Mouse (Mus musculus) stomach, postnatal 0 days (tissue): ENCODE measurements around the gene Elovl5. TPM values are rescaled to one million over a fixed set of nuclear protein-coding genes. Genes with fewer than 3 reads are reported as not detected.

Experiments used
- ATAC-seq: fragments of 200-750 bp; cut with Nextera tagmentation; 2 replicates; pipeline ENCODE4 v1.8.0; 2017; ENCODE audit not compliant: low FRiP score, low TSS enrichment
- DNase-seq: peaks from one replicate; pipeline ENCODE4 v3.0.0-alpha.2; 2016; ENCODE audit warnings: low spot score
- H3K27ac ChIP-seq: fragments of 300-500 bp; sonication (generic); replicated peaks from 2 replicates; pipeline ENCODE4 v1.5.1; 2014; ENCODE audit warnings: mild to moderate bottlenecking, control low read depth
- H3K27me3 ChIP-seq: fragments of 300-500 bp; sonication (generic); 2 replicates; pipeline ENCODE4 v1.6.1; 2014; ENCODE audit warnings: low read length; ENCODE audit not compliant: control insufficient read depth, insufficient read depth
- H3K36me3 ChIP-seq: fragments of 300-500 bp; sonication (generic); 2 replicates; pipeline ENCODE4 v1.6.1; 2014; ENCODE audit warnings: low read length, mixed read lengths; ENCODE audit not compliant: control insufficient read depth, insufficient read depth
- H3K4me1 ChIP-seq: fragments of 300-500 bp; sonication (generic); replicated peaks from 2 replicates; pipeline ENCODE4 v1.6.1; 2014; ENCODE audit warnings: antibody characterized with exemption; ENCODE audit not compliant: control insufficient read depth, insufficient read depth
- H3K4me2 ChIP-seq: fragments of 300-500 bp; sonication (generic); replicated peaks from 2 replicates; pipeline ENCODE4 v1.6.1; 2014; ENCODE audit warnings: low read depth, mild to moderate bottlenecking, control low read depth, moderate library complexity
- H3K4me3 ChIP-seq: fragments of 300-500 bp; sonication (generic); 2 replicates; pipeline ENCODE4 v1.5.1; 2014; ENCODE audit warnings: low read depth, low read length, control low read depth
- H3K9ac ChIP-seq: fragments of 300-500 bp; sonication (generic); 2 replicates; pipeline ENCODE4 v1.6.1; 2014; ENCODE audit warnings: mild to moderate bottlenecking, low read length, control low read depth, mixed read lengths
- H3K9me3 ChIP-seq: fragments of 300-500 bp; sonication (generic); 2 replicates; pipeline ENCODE4 v1.6.1; 2016; ENCODE audit warnings: low read length; ENCODE audit not compliant: control insufficient read depth
- CTCF ChIP-seq: IDR thresholded peaks from 2 replicates; pipeline ENCODE4 v1.5.1; 2016; ENCODE audit warnings: antibody characterized with exemption, low read depth, mild to moderate bottlenecking, moderate library complexity
- EP300 ChIP-seq: optimal IDR thresholded peaks from 2 replicates; pipeline ENCODE3; 2016; ENCODE audit warnings: antibody characterized with exemption
- WGBS: fragments of 180-500 bp; shearing (Covaris S2); extraction: QIAGEN DNeasy Blood & Tissue Kit; methylation state at CpG from one replicate; pipeline ENCODE4 v1.1.7; 2014; 5-methylcytosine and 5-hydroxymethylcytosine counted together
- polyA plus RNA-seq: library from polyadenylated mRNA; unstranded; fragments of >200 nt; fragmentation: Nextera tagmentation; extraction: Ambion mirVana; gene quantifications from 2 replicates; pipeline ENCODE4 v1.2.1, GENCODE M21; 2015

Gene Elovl5
- polyA plus RNA-seq, 1 experiment from 2014 or later, result 38.0 TPM

GRCm38 (mm10) chr9:77938761-77939553 lies 21.8 kb downstream of the Elovl5 start:
- H3K27ac ChIP-seq, result peak overlapping the region; percentile 78
- H3K4me1 ChIP-seq, result peaks cover 12% of the 10 kb centered on the region
- TF ChIP-seq EP300 (no peak), CTCF (peak; percentile 21)
- peak; percentile 81 for DNase-seq
- H3K27me3 ChIP-seq, result no peaks in the 10 kb centered on the region
- H3K4me3 ChIP-seq, result no peak overlapping the region
- no peaks in the 10 kb centered on the region for H3K36me3 ChIP-seq
- H3K9ac ChIP-seq, result 0 out of 2 replicates have a peak overlapping the region, but pooled peaks have one; percentile 8
- H3K9me3 ChIP-seq, result no peaks in the 10 kb centered on the region
- peak; percentile 75 for ATAC-seq
- WGBS, result 34% methylated on average over 13 of the region's 13 CpGs
- H3K4me2 ChIP-seq, result peak overlapping the region; percentile 25

GRCm38 (mm10) chr9:77939554-77939920 lies 22.4 kb downstream of the Elovl5 start:
- H3K27ac ChIP-seq, result peak overlapping the region; percentile 78
- 23% methylated on average over 5 of the region's 5 CpGs for WGBS
- H3K4me3 ChIP-seq, result no peak overlapping the region
- H3K27me3 ChIP-seq, result no peaks in the 10 kb centered on the region
- 0 out of 2 replicates have a peak overlapping the region, but pooled peaks have one; percentile 8 for H3K9ac ChIP-seq
- peaks cover 12% of the 10 kb centered on the region for H3K4me1 ChIP-seq
- no peak for DNase-seq
- TF ChIP-seq EP300 (no peak), CTCF (no peak)
- no peaks in the 10 kb centered on the region for H3K36me3 ChIP-seq
- H3K4me2 ChIP-seq, result peak overlapping the region; percentile 25
- ATAC-seq, result no peak
- no peaks in the 10 kb centered on the region for H3K9me3 ChIP-seq

GRCm38 (mm10) chr9:77941058-77941457 lies 23.9 kb downstream of the Elovl5 start:
- no peak for DNase-seq
- peaks cover 12% of the 10 kb centered on the region for H3K4me1 ChIP-seq
- no peaks in the 10 kb centered on the region for H3K36me3 ChIP-seq
- no peak overlapping the region for H3K9ac ChIP-seq
- H3K27ac ChIP-seq, result no peak overlapping the region
- no peak overlapping the region for H3K4me3 ChIP-seq
- ATAC-seq, result no peak
- WGBS, result 40% methylated on average over 6 of the region's 6 CpGs
- H3K4me2 ChIP-seq, result no peak overlapping the region
- TF ChIP-seq CTCF, result no peak
- TF ChIP-seq EP300, result no peak
- H3K27me3 ChIP-seq, result no peaks in the 10 kb centered on the region
- H3K9me3 ChIP-seq, result no peaks in the 10 kb centered on the region

- Histone ChIP-seq H3K4me1 (peaks cover 12% of the 10 kb centered on the region), H3K4me2 (no peak overlapping the region), H3K9ac (no peak overlapping the region), H3K9me3 (no peaks in the 10 kb centered on the region), H3K4me3 (no peak overlapping the region), H3K36me3 (no peaks in the 10 kb centered on the region), H3K27me3 (no peaks in the 10 kb centered on the region), H3K27ac (no peak overlapping the region)
- whole genome bisulfite sequencing, result 73% methylated on average over 9 of the region's 9 CpGs
- no peak for ATAC-seq
- no peak for TF ChIP-seq EP300
- no peak for DNase-seq
Measured at GRCm38 (mm10) chr9:77941836-77942235, 24.7 kb downstream of the Elovl5 start.

GRCm38 (mm10) chr9:77942411-77942810 lies 25.2 kb downstream of the Elovl5 start:
- DNase-seq, result no peak
- Histone ChIP-seq H3K27me3 (no peaks in the 10 kb centered on the region), H3K4me3 (no peak overlapping the region), H3K9ac (no peak overlapping the region), H3K4me2 (no peak overlapping the region), H3K4me1 (peaks cover 12% of the 10 kb centered on the region), H3K9me3 (no peaks in the 10 kb centered on the region), H3K27ac (no peak overlapping the region), H3K36me3 (no peaks in the 10 kb centered on the region)
- 86% methylated on average over 10 of the region's 10 CpGs for WGBS
- TF ChIP-seq CTCF (no peak), EP300 (no peak)
- ATAC-seq, result no peak

- ATAC-seq (no peak), DNase-seq (no peak)
- Histone ChIP-seq H3K36me3 (no peaks in the 10 kb centered on the region), H3K4me1 (peaks cover 11% of the 10 kb centered on the region), H3K27me3 (no peaks in the 10 kb centered on the region), H3K4me2 (no peak overlapping the region), H3K9me3 (no peaks in the 10 kb centered on the region), H3K9ac (no peak overlapping the region), H3K4me3 (no peak overlapping the region), H3K27ac (no peak overlapping the region)
- no peak for TF ChIP-seq EP300
- TF ChIP-seq CTCF, result no peak
- WGBS, result 83% methylated on average over 2 of the region's 2 CpGs
Measured at GRCm38 (mm10) chr9:77943316-77943715, 26.2 kb downstream of the Elovl5 start.
